Mouse (Mus musculus): ENCODE measurements at regions not wholly inside any gene's neighbourhood (a gene's known extent, or its start where the extent isn't known, plus 50 kb on each side); places are given as distances from the start of the nearest gene placed in this dataset.

- Histone ChIP-seq H3K27ac (no peak overlapping the region), H3K4me3 (no peak overlapping the region)
- DNase-seq (ENCODE audit: extremely low spot score in 1 of 2, low spot score in 2 of 2), result no peak
- no peak for TF ChIP-seq CTCF (IDR thresholded peaks at IDR 0.05)
- intact Hi-C loops (cut with DNase I), result no loop called here
These were observed 600.4 kb upstream of the Tusc1 start for GRCm38 (mm10) chr4:93935692-93936091.

- TF ChIP-seq CTCF (IDR thresholded peaks at IDR 0.05), result no peak
- Histone ChIP-seq H3K4me3 (no peak overlapping the region), H3K27ac (no peak overlapping the region)
- intact Hi-C loops (cut with DNase I), result no loop called here
- DNase-seq (ENCODE audit: extremely low spot score in 1 of 2, low spot score in 2 of 2), result no peak
These were observed 591.8 kb upstream of the Tusc1 start for GRCm38 (mm10) chr4:93927117-93927516.

GRCm38 (mm10) chr4:93924402-93924801 is 589.1 kb upstream of the Tusc1 start:
- no peak for TF ChIP-seq CTCF (IDR thresholded peaks at IDR 0.05)
- no peak overlapping the region for H3K27ac ChIP-seq
- intact Hi-C loops (cut with DNase I), result no loop called here
- H3K4me3 ChIP-seq, result no peak overlapping the region
- DNase-seq (ENCODE audit: extremely low spot score in 1 of 2, low spot score in 2 of 2), result no peak

- peak overlapping the region; percentile 64; the same call in 1 of the 2 replicates for H3K27ac ChIP-seq
- no peak overlapping the region for H3K4me3 ChIP-seq
- peak; percentile 28 to 39 for DNase-seq (ENCODE audit: extremely low spot score in 1 of 2, low spot score in 2 of 2)
- intact Hi-C loops (cut with DNase I), result loop anchor here (5.0 kb wide), 2 partner anchors 131 to 431 kb away; no protein-coding TSS in a partner anchor
- TF ChIP-seq CTCF (IDR thresholded peaks at IDR 0.05), result no peak
These were observed 551.3 kb upstream of the Tusc1 start for GRCm38 (mm10) chr4:93886631-93887030.

GRCm38 (mm10) chr4:93881318-93881717 is 546.0 kb upstream of the Tusc1 start:
- DNase-seq (ENCODE audit: extremely low spot score in 1 of 2, low spot score in 2 of 2), result no peak
- intact Hi-C loops (cut with DNase I), result no loop called here
- no peak for TF ChIP-seq CTCF (IDR thresholded peaks at IDR 0.05)
- H3K4me3 ChIP-seq, result no peak overlapping the region
- H3K27ac ChIP-seq, result no peak overlapping the region

- peak; percentile 30 to 34 for DNase-seq (ENCODE audit: extremely low spot score in 1 of 2, low spot score in 2 of 2)
- Histone ChIP-seq H3K4me3 (no peak overlapping the region), H3K27ac (peak overlapping the region; percentile 7; the same call in 1 of the 2 replicates)
- no peak for TF ChIP-seq CTCF (IDR thresholded peaks at IDR 0.05)
- intact Hi-C loops (cut with DNase I), result loop anchor here (10.0 kb wide), 1 partner anchor 325 kb away; no protein-coding TSS in a partner anchor
These were observed 544.1 kb upstream of the Tusc1 start for GRCm38 (mm10) chr4:93879351-93879872.

- no peak for TF ChIP-seq CTCF (IDR thresholded peaks at IDR 0.05)
- intact Hi-C loops (cut with DNase I), result loop anchor here (10.0 kb wide), 1 partner anchor 318 kb away; no protein-coding TSS in a partner anchor
- H3K27ac ChIP-seq, result no peak overlapping the region
These were observed 538.0 kb upstream of the Tusc1 start for GRCm38 (mm10) chr4:93873271-93873670.

GRCm38 (mm10) chr4:93853451-93853850 is 518.1 kb upstream of the Tusc1 start:
- intact Hi-C loops (cut with DNase I), result no loop called here
- Histone ChIP-seq H3K27ac (no peak overlapping the region), H3K4me3 (no peak overlapping the region)
- TF ChIP-seq CTCF (IDR thresholded peaks at IDR 0.05), result no peak
- no peak for DNase-seq (ENCODE audit: extremely low spot score in 1 of 2, low spot score in 2 of 2)

More at GRCm38 (mm10) chr4:93873271-93873670, 538.0 kb upstream of the Tusc1 start:
- H3K4me3 ChIP-seq, result no peak overlapping the region
- DNase-seq (ENCODE audit: extremely low spot score in 1 of 2, low spot score in 2 of 2), result no peak

GRCm38 (mm10) chr4:93849178-93849577 is 513.9 kb upstream of the Tusc1 start:
- no peak for TF ChIP-seq CTCF (IDR thresholded peaks at IDR 0.05)
- intact Hi-C loops (cut with DNase I), result no loop called here
- Histone ChIP-seq H3K4me3 (no peak overlapping the region), H3K27ac (no peak overlapping the region)
- no peak for DNase-seq (ENCODE audit: extremely low spot score in 1 of 2, low spot score in 2 of 2)

- intact Hi-C loops (cut with DNase I), result no loop called here
- no peak for TF ChIP-seq CTCF (IDR thresholded peaks at IDR 0.05)
- Histone ChIP-seq H3K4me3 (no peak overlapping the region), H3K27ac (no peak overlapping the region)
- no peak for DNase-seq (ENCODE audit: extremely low spot score in 1 of 2, low spot score in 2 of 2)
These were observed 495.4 kb upstream of the Tusc1 start for GRCm38 (mm10) chr4:93830701-93831100.

- no peak for DNase-seq (ENCODE audit: extremely low spot score in 1 of 2, low spot score in 2 of 2)
- intact Hi-C loops (cut with DNase I), result no loop called here
- no peak for TF ChIP-seq CTCF (IDR thresholded peaks at IDR 0.05)
- Histone ChIP-seq H3K4me3 (no peak overlapping the region), H3K27ac (no peak overlapping the region)
These were observed 457.8 kb upstream of the Tusc1 start for GRCm38 (mm10) chr4:93793104-93793503.

GRCm38 (mm10) chr4:93790157-93790556 is 454.8 kb upstream of the Tusc1 start:
- Histone ChIP-seq H3K4me3 (no peak overlapping the region), H3K27ac (no peak overlapping the region)
- TF ChIP-seq CTCF (IDR thresholded peaks at IDR 0.05), result no peak
- DNase-seq (ENCODE audit: extremely low spot score in 1 of 2, low spot score in 2 of 2), result no peak
- intact Hi-C loops (cut with DNase I), result no loop called here

- intact Hi-C loops (cut with DNase I), result loop anchor here (5.0 kb wide), 1 partner anchor 48 kb away; no protein-coding TSS in a partner anchor
- Histone ChIP-seq H3K27ac (no peak overlapping the region), H3K4me3 (no peak overlapping the region)
- no peak for DNase-seq (ENCODE audit: extremely low spot score in 1 of 2, low spot score in 2 of 2)
- TF ChIP-seq CTCF (IDR thresholded peaks at IDR 0.05), result no peak
These were observed 419.2 kb upstream of the Tusc1 start for GRCm38 (mm10) chr4:93754497-93754896.
